Mouse (Mus musculus) G1E (cell line): ENCODE measurements around the gene Kcnb1. TPM values are rescaled to one million over a fixed set of nuclear protein-coding genes. Genes with fewer than 3 reads are reported as not detected.

Experiments used
- ATAC-seq: 2 replicates; pipeline ENCODE4 v1.8.0; 2016; ENCODE audit warnings: mild to moderate bottlenecking; ENCODE audit not compliant: insufficient number of reproducible peaks, poor library complexity, low FRiP score, severe bottlenecking; ENCODE audit errors: extremely low read depth
- DNase-seq: peaks from one replicate; pipeline ENCODE4 v3.0.0; 2012; ENCODE audit warnings: low spot score
- H3K27me3 ChIP-seq: 2 replicates; pipeline ENCODE4 v1.6.1; 2012; ENCODE audit warnings: mild to moderate bottlenecking, low read length, inconsistent platforms; ENCODE audit not compliant: insufficient read depth
- H3K36me3 ChIP-seq: replicated peaks from 2 replicates; pipeline ENCODE3; 2012; ENCODE audit warnings: mild to moderate bottlenecking, inconsistent platforms
- H3K4me1 ChIP-seq: 2 replicates; pipeline ENCODE4 v1.6.1; 2012; ENCODE audit warnings: low read depth, low read length, inconsistent platforms, mixed read lengths; ENCODE audit not compliant: insufficient read depth
- H3K4me3 ChIP-seq: 2 replicates; pipeline ENCODE4 v1.5.1; 2012; ENCODE audit warnings: low read depth, mild to moderate bottlenecking, inconsistent platforms, low read length, moderate library complexity, mixed read lengths
- H3K9me3 ChIP-seq: replicated peaks from 2 replicates; pipeline ENCODE4 v1.6.1; 2012; ENCODE audit warnings: inconsistent platforms
- CTCF ChIP-seq: IDR thresholded peaks from 2 replicates; pipeline ENCODE4 v1.5.1; 2012; ENCODE audit warnings: low read depth, low read length, inconsistent platforms, mixed read lengths
- GATA1 ChIP-seq: IDR thresholded peaks from 2 replicates; pipeline ENCODE4 v1.6.1; 2012; ENCODE audit warnings: borderline replicate concordance, low read length, inconsistent platforms, mixed read lengths
- GATA2 ChIP-seq: IDR thresholded peaks from 2 replicates; pipeline ENCODE4 v1.6.1; 2012; ENCODE audit warnings: low read depth, low read length, inconsistent platforms, borderline replicate concordance
- POLR2AphosphoS5 ChIP-seq: IDR thresholded peaks from 2 replicates; pipeline ENCODE4 v1.6.1; 2012; ENCODE audit warnings: low read depth, low read length, inconsistent platforms; ENCODE audit not compliant: insufficient replicate concordance
- TAL1 ChIP-seq: conservative IDR thresholded peaks from 2 replicates; pipeline ENCODE4 v1.6.1; 2012; ENCODE audit warnings: low read depth, low read length, inconsistent platforms, mixed read lengths
- polyA plus RNA-seq: library from polyadenylated mRNA; stranded (reverse); fragments of >175 nt; gene quantifications from 2 replicates; pipeline ENCODE4 v1.2.3, GENCODE M21; 2012
- total RNA-seq, 2 experiments: library from RNA; stranded (forward) in 1 of 2; stranded (reverse) in 1 of 2; fragments of 200-1000 nt in 1 of 2; fragments of >200 nt in 1 of 2; fragmentation: Nextera tagmentation in 1 of 2; gene quantifications; 2 replicates each; pipeline ENCODE4 v1.2.3; 2014 to 2017

The Kcnb1 gene
- total and polyA plus RNA-seq, 3 experiments = 0.22 TPM; not detected in 2

DNA sequence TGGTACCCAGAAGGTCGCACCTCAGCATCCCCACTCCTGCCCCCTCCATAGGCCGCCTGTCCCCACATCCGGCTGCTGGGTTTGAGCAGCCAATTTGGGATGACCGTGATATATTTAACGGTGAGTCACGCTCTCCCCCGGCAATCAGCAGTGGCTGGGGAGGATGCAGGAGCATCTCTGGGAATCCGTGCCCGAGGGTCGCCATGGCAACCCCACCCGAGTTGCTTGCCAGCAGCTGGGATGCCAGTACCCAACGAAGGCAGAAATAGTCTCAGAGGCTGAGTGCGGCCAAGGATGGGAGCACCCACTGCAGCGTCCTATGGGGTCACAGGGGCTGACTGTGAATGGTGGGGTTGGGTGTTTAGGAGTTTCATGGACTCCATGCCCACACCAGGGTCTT, 53.0 kb downstream of the Kcnb1 start:
- Histone ChIP-seq H3K36me3 (no peaks in the 10 kb centered on the region), H3K27me3 (peaks cover 4% of the 10 kb centered on the region; the same call in 1 of the 2 replicates), H3K4me3 (no peak overlapping the region), H3K9me3 (no peaks in the 10 kb centered on the region), H3K4me1 (peaks cover 4% of the 10 kb centered on the region; the same call in 1 of the 2 replicates)
- no peak for TF ChIP-seq GATA1
- TF ChIP-seq TAL1 = no peak
- no peak for TF ChIP-seq CTCF
- TF ChIP-seq POLR2AphosphoS5 = no peak
- no peak for ATAC-seq
- no peak for DNase-seq

DNA sequence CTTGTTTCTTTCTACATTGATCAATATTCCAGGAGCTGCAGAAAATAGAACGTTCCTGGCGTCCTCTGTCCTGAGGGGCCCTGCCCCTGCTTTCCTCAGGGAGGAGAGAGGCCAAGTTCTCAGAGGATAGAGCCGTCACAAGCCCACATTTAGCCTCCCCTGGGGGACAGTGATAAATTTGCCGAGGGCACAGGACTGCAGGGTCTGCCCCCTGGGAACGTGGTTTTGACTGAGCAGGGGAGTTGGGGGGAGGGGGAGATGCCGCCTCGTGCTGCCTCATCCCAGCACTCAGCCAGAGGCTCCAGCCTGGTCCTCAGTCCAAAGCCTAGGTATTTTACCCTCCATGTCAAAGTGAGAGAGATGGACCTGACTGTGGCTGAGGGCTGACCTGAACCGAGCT, 57.9 kb downstream of the Kcnb1 start:
- TF ChIP-seq TAL1 = no peak
- TF ChIP-seq CTCF = no peak
- no peak for TF ChIP-seq GATA1
- no peak for TF ChIP-seq POLR2AphosphoS5
- TF ChIP-seq GATA2 = no peak
- H3K4me3 ChIP-seq = no peak overlapping the region
- H3K9me3 ChIP-seq = no peaks in the 10 kb centered on the region
- no peaks in the 10 kb centered on the region for H3K36me3 ChIP-seq
- 0 out of 2 replicates have a peak, but pooled peaks cover 3% of the 10 kb centered on the region for H3K4me1 ChIP-seq
- ATAC-seq (no peak), DNase-seq (no peak)
- no peaks in the 10 kb centered on the region; the same call in 1 of the 2 replicates for H3K27me3 ChIP-seq

DNA sequence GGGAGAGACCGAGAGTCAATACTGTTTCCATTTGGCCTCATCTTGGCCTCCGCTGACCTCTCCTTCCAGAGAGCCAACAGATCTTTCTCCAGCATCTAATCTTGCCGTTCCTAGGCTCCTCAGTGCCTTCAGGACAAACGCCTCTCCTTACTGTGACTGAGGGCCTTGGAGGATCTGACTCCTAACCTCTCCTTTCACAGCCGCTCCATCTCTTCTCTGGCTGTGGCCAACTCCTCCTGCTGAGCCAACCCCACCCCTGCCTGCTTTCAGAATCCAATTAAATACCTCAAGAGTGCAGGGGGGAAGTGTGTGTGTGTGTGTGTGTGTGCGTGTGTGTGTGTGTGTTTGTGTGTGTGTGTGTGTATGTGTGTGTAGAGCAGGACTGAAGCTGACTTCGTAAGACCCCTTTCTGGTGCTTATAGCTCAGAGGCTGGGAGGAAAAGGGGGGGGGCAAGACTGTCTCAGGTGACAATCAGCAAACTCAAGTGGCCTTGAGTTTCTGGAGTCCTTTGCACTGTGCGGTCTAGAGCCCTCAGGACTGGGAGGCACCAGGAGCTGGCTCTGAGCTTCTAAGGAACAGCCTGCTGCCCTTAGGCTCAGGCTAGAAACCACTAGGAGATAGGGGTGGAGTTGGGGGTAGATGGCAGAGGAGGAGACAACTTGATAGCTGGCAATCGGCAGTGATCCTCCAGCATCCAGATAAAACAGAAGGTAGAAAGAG, 59.7 kb downstream of the Kcnb1 start:
- Histone ChIP-seq H3K4me1 (0 out of 2 replicates have a peak, but pooled peaks cover 3% of the 10 kb centered on the region), H3K4me3 (no peak overlapping the region), H3K27me3 (no peaks in the 10 kb centered on the region), H3K36me3 (no peaks in the 10 kb centered on the region), H3K9me3 (no peaks in the 10 kb centered on the region)
- no peak for ATAC-seq
- DNase-seq = no peak
- TF ChIP-seq TAL1 = no peak
- TF ChIP-seq GATA1 = no peak
- TF ChIP-seq CTCF = no peak
- no peak for TF ChIP-seq GATA2
- TF ChIP-seq POLR2AphosphoS5 = no peak

DNA sequence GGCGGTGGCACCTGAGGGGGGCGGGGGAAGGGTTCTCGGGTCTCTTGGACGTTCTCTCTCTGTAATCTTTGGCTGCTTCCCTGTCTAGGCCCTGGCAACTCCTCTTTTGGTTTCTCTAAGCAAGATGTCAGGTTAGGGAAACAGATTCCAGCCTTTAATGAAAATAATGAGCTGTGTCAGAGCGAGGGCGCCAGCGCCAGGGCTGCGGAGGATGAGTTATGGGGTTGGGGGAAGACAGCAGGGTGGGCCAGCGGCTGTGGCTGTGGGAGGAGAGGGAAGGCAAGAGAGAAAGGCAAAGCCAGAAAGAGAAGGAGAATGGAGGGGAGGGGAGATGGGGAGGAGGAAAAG, 60.4 kb downstream of the Kcnb1 start:
- TF ChIP-seq CTCF (no peak), POLR2AphosphoS5 (no peak), GATA2 (no peak), TAL1 (no peak)
- Histone ChIP-seq H3K9me3 (no peaks in the 10 kb centered on the region), H3K4me1 (0 out of 2 replicates have a peak, but pooled peaks cover 3% of the 10 kb centered on the region), H3K27me3 (no peaks in the 10 kb centered on the region), H3K36me3 (no peaks in the 10 kb centered on the region), H3K4me3 (no peak overlapping the region)
- ATAC-seq = no peak
- no peak for DNase-seq

DNA sequence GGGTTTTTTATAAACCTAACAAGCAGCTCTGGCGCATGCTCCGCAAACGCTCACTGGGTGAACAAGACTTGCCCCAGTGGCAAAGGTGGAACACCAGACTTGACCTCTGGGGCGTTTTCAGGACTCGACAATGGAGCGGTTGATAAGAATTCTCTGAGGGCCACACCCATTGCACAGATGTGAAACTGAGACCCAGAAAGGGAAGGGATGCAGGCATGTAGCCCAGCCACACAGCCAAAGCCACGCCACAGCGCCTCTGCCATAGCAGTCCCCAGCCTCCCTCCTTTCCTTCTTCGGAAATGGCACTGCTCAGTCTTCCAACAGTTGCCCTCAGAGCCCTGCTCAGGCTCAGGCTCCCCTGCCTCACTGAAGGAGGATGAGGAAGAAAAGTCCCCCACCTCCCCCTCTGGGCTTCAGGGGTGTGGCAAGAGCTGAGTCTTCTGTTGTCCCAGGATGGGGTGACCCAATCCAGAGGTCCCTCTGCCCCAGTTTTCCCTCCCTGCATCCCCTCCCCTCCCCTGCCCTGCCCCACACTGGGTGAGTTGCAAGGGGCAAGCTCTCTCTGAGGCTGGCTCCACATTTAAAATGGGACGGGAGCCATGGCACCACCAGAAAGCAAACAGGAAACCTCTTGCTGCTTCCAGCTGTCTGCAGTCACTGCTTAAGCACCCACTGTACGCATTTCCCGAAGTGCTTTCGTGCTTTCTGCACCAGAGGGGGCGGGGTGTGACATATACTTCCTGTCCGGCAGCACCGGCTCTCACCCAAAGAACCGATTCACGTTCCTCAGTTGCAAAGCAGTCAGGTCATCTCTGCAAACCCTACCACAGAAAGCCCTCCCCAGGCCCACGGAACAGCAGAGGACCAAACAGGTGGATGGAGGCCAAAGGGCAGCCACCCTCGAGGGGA, 61.0 kb downstream of the Kcnb1 start:
- Histone ChIP-seq H3K9me3 (no peaks in the 10 kb centered on the region), H3K27me3 (no peaks in the 10 kb centered on the region), H3K4me3 (no peak overlapping the region), H3K4me1 (0 out of 2 replicates have a peak, but pooled peaks cover 3% of the 10 kb centered on the region), H3K36me3 (no peaks in the 10 kb centered on the region)
- ATAC-seq = no peak
- TF ChIP-seq TAL1 = no peak
- no peak for TF ChIP-seq GATA1
- no peak for TF ChIP-seq GATA2
- TF ChIP-seq CTCF = no peak
- no peak for TF ChIP-seq POLR2AphosphoS5
- no peak for DNase-seq

DNA sequence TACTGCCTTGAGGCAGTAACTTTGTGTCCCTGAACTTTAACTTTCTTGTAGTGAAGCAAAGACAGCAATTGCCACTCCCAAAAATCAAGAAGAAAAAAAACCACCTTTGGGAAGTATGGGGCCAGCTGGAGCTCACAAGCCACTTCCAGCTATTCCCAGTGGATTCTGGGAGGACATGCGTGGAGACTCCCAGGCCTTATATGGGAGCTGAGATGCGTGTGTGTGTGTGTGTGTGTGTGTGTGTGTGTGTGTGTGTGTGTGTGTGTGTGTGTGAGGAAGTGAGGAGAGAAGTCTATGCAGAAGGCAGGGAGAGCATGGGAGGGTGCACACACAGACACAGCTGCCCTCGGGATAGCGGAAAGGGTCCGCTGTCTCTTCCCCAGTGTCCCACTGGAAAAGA, 62.6 kb downstream of the Kcnb1 start:
- no peaks in the 10 kb centered on the region for H3K9me3 ChIP-seq
- TF ChIP-seq POLR2AphosphoS5 = no peak
- H3K36me3 ChIP-seq = no peaks in the 10 kb centered on the region
- ATAC-seq (no peak), DNase-seq (no peak)
- H3K4me3 ChIP-seq = no peak overlapping the region
- H3K27me3 ChIP-seq = no peaks in the 10 kb centered on the region
- 0 out of 2 replicates have a peak, but pooled peaks cover 3% of the 10 kb centered on the region for H3K4me1 ChIP-seq
